Mouse (Mus musculus) natural killer cell, adult 2 months (primary cell): ENCODE results near the gene Prm2.

Source experiments
- DNase-seq, 2 experiments: peaks; one replicate each; pipeline ENCODE4 v3.0.0; 2022; ENCODE audit warnings: low spot score in 2 of 2

The Prm2 gene

DNA sequence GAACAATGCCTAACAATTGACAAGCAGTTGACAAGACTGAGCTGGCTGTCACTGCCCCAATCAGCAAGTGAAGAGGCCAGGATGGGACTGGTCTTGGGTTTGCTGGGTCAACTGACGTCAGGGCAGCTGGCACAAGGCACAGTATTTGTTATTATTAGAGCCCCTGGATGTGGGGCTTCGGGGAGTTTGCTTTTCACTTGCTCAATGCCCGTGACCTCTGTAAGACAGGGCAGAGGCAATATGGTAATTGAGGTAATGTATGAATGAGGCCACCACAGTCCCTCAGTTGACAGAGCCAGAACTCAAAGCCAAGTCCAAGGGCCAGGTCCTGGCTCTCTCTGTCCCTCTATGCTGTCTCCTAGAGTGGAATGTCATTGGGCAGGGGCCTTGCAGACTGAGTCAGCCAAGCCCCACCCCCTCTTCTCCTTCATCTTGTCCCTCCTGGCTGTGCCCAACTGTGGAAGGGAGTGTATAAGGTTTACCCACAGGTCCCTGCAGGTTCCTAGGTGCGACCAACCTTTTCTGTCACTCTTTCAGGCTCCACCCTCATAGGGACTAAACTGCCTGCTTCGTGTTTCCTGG lies 18.3 kb downstream of the Prm2 start:
- DNase-seq = no peak

DNA sequence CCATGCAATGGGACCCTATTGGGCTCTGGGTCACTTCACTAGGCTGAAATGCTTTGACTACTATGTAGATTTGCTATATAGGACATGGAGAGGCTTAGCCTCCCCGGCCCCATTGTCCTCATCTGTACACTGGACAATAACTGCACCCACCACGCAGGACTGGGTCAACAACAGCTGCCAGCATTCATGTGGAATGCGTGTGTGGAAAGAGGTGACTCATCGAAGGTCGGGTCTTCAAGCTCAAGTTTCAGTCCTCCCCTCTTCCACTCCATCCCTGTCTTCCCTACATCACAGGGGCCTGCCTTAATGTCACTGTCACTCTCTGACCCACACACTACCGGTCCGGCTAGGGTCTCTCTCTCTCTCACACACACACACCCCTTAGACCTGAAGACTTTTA lies 19.6 kb downstream of the Prm2 start:
- no peak for DNase-seq

DNA sequence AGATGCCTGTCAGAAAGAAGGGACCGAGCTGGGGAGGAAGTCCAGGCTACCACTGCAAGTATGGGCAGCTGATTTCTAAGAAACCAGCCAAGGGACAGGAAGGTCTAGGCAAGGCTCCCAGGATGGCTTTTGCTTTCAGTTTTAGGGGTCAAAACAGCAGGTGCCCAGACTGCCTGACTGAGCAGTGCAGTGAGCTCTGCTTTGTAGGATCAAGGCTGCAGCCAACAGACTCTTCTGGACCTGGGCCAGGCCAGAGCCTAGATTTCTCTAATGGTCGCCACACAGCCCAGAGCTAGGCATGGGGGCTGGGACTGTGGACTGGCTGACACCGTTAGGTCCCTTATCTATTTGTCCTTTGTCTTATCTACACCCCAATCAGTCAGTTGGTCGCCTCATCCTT lies 21.2 kb downstream of the Prm2 start:
- peak; percentile 28 to 50 for DNase-seq

DNA sequence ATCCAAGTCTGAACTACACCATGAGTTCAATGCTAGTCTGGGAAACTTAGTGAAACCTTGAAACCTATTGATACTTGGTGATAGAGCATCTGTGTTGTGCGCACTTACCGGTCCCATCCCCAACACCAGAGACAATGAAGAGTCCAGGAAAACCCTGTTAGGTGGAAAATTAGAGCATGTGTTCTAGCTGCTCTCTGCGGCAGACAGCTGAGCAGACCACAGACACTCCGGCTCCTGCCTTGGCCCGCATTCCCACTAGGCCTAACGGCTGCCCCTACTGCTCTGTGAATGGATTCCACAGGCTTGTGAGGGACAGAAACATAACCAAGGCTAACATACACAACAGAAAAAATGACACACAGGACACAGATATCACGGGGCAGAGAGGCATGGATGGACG lies 22.4 kb downstream of the Prm2 start:
- DNase-seq = no peak

DNA sequence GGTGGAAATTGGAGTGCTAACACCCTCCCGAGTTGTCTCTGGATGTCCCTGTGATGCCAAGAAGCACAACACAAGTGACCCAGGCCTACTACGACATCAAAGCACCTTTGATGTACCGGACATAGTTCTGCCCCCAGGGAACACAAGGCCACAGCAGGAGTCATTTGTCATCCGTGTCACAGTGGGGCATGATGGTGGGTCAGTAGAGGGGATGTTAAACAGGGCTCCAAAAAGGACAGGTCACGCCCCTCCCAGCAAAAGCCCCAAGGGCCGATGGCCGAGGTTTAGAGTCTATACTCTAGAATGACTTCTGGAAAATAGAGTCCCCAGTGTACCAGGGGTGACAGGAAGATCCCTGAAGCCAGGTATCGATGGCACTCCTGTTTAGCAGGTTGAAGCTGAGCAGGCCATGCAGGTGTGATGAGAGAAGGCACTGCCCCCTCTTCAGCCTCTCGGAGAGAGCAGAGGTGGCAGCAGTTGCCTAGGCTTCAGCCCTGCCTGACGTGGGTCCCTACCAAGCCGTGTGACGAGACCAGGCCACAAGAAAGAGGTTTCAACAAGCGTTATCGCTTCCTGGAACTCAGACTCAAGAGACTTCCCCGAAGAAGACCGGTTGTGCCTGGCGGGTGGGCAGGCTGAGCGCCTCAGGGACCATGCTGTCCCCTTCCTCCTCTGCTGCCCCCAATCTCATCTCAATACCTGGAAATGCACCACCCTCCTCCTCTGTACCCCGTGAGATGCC lies 24.0 kb downstream of the Prm2 start:
- DNase-seq = peak; percentile 78 to 84

DNA sequence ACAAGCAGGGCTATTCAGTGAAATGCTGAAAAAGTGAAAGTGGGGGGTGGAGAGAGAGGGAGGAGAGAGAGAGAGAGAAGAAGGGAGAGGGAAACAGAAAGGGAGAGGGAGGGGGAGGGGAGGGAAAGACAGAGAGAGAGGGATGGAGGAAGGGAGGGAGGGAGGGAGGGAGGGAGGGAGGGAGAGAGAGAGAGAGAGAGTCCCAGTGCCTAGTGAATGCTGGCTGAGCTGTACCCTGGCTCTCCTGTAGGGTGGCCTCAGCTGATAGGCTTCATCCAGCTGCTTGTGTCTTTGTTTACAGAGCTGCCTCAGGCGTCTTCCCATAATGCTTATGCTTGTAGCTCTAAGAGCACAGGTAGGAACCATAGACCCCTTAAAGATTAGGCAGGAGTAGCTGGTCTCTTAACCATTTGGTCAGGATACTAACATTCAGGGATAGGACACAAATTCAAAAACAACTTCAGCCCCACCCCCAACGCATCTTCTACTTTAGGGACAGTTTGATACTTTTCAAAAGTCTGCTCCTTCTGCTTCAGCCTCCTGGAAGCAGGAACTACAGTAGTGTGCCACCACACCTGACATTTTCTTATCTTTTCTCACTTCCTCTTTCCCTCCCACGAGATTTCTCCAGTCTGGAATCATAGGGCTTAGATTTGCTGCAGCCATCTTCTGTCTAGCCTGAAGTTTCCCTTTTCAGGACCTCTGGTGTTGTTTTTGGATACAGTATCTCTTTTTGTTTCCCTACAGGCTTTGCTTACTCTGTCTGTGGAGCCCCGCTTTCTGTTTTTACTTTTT lies 25.2 kb downstream of the Prm2 start:
- no peak for DNase-seq

DNA sequence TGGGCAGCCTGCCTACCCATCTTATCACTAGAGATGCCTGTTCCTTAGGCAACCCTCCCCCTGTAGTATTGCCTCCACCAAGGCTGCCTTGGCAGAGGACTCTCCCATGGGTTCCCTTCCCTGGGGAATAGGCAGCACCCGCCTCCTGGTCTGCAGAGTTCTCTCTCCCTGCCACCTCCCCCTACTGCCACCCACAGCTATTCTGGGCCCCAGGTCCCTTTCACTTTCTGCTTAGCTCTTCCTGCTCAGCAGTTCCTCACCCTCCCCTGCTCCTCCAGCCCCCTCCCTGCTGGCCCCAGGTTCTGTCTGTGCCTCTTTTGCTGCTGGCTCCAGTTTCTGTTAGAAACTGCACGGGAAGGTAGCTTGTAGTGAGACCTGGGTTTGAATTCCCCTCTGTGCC lies 26.3 kb downstream of the Prm2 start:
- DNase-seq = peak; percentile 35 to 37

DNA sequence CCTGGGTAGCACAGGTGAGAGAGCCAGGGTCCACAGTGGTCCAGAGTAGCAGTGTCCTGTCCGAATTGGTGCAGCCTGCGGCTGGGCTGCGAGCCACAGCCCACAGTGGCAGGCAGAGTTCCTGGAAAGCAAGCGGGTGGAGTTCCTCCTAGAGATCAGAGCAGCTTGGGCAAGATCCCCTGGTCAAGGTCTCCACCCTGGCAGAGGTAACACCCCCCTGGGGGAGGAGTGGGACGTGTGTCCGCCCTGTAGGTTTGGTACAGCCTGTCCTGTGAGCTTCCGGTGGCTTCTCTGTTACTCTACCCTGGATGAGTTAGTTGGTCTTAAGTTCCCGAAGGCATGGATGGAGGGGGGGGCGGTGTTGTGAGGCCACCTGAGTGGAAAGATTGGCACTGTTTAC lies 27.1 kb downstream of the Prm2 start:
- peak; percentile 47 to 58 for DNase-seq

DNA sequence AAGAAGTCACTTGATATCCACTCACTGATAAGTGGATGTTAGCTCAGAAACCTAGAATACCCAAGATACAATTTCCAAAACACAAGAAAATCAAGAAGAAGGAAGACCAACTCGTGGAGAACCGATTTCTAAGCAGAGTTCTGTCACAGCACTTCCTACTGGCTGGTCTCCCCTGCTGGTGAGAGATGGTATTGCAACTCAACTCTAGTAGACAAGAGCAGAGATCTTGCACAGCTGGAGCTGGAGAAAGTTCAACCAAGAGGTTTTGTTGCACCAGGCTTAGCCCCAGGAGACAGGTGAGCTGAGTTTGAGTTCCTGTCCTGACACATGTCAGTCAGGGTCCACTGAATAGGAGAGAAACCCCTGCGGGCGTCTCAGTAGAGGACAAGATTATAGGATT lies 28.8 kb downstream of the Prm2 start:
- peak; percentile 69 to 79 for DNase-seq

DNA sequence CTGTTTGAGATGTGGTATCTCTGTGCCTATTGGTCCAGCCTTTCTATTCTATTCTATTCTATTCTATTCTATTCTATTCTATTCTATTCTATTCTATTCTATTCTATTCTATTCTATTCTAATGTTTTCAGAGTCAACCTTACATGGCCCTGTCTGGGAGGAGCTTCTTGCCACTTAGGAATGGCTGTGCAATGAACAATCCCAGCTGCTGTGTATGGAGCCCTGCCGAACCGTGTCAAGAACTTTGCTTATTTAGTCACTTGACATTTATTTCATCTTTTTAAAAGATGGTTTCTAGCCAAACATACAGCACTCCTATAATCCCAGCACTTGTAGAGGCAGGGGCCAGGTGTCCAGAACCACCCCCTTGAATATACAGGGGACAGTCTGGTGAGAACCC lies 31.6 kb downstream of the Prm2 start:
- no peak for DNase-seq

DNA sequence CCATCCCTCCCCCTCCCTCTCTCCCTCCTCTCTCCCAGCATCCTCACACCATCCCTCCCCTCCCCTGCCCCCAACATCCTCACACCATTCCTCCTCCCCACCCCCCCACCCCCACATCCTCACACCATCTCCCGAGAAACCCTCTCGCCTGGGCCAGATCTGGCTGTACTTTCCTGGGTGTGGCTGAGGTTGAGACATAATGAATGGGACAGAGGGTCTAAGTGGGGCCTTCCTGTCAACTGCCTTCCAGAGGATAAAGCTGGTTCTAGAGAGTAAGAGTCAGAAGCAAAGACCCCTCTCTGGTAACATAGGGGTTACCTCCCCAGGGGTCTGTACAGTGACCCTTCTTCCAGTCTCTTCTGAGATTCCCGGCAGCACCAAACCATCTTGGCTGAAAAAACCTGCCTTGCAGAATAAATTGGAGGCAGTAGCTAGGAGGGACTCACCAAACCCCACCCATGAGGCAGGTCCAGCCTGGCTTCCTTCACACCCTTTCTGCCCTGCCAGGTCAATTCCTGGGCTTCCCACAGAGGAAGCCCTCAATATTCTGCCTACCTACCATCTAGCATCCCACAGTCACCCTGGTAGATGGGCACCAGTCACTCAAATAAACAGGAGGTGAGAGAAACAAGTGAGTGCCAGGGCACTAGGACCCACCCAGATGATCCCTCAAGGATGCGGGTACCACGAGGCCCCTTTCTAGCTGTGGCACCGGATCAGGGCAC lies 32.2 kb downstream of the Prm2 start:
- no peak for DNase-seq

DNA sequence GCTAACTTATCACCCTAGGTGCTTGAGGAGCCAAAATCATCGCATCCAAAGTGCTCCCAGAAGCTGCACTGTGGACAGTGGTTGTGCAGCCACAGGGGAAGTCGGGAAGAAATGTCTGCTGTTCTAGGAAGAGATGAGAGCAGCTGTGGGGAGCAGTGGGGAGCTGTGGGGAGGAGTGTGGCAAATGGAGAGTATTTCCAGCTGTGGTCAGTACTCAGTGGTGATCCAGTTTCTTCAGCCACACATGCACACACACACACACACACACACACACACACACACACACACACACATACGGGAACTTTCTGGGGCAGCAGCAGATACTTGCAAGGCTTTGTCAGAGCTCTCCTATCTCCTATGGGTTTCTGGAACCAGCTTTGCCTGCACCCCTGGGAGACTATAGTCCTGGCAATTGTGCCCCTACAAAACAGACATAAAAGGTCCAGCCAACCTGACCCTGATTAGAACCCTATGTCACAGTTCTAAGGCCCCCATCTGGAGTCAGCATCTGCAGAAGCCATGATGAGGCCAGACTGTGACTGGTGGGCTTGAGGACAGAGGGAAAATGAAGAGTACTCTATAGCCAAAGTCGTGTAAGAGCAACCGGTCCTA lies 33.3 kb downstream of the Prm2 start:
- no peak for DNase-seq

DNA sequence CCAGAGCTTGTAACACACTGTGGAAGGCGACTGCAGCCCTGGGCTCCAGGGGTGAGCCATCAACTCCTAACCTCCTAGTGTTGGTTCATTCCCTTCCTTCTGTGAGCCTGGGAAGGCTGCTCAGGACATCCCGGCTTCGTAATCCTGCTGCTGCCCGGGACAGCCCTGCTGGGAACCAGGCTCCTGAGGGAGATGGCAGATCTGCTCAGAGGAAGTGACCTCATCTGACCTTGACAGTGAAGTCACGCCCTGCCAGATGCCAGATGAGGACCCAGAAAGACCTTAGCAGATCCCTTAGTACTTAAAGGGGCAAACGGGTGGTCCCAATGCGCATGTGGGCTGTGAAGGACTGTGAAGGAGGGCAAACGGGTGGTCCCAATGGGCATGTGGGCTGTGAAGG lies 34.8 kb downstream of the Prm2 start:
- no peak for DNase-seq

DNA sequence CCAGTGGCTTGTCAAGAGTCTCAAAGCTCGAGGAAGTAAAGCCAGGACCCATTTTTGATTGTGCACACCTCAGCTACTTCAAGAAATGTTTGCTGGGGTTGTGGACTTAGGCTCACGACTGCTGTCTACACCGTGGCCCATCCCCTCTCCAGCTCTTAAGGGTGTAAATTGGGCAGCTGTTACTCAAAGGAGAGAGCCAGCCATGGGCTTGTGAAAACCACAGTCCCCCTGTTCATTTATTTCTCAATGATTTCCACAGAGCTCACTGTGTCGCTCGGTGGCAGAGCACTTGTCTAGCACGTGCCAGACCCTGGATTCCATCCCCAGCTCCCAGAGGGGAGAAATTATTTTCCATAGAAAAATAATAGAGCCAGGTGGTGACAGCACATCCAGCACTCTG lies 39.8 kb downstream of the Prm2 start:
- no peak for DNase-seq

DNA sequence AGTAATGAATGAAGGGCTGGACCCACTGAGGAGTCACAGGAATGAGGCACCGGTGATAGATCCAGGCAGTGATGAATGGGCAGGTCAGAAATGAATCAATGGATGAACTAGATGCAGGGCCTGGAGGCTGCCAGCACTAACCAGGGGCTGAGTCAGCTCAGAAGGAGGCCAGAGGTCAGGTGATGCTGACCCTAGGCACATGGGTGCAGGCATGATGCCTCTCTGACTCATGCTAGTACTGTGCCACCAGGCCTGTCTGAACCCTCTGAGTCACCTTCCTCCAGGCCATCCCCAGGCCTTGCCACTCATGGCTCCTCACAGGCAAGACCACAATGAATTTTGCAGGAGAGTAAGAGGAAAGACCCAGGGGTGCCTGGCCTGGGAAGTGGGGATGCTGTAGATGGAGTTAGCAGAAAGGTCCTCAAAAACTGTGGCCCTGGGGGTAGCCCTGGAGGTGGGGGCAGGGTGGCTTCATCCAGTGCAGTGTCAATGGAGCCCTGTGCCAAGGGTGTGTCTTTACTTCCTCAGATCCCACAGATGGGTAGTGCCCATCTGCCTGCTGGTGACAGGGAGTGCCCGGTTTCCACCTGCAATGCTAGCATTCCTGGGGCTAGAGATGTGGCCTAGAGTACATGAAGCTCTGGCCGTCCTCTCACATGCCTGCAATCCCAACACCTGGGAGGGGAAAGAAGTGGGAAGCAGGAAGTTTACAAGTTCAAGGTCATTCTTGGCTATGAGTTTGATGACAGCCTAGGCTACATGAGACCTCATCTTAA lies 41.2 kb downstream of the Prm2 start:
- DNase-seq = peak in 1 of 2 experiments; percentile 12

DNA sequence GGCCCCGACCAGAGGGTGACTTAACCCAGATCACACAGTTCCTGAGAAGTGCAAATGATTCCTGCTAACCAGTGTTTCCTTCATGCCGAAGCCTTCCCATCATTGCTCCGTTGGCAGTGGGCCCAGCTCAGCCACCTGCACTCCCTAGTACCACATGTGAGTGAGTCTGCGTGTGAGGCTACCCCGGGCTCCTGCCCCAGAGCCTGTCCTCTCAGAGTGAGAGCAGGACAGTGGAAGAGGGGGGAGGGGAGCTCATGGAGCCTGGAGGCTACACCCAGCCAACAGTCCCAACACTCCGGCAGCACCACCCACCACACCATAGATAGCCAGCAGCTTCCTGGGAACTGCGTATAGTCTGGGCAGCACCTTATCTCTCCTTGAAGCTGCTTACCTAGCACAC lies 46.1 kb downstream of the Prm2 start:
- DNase-seq = no peak

DNA sequence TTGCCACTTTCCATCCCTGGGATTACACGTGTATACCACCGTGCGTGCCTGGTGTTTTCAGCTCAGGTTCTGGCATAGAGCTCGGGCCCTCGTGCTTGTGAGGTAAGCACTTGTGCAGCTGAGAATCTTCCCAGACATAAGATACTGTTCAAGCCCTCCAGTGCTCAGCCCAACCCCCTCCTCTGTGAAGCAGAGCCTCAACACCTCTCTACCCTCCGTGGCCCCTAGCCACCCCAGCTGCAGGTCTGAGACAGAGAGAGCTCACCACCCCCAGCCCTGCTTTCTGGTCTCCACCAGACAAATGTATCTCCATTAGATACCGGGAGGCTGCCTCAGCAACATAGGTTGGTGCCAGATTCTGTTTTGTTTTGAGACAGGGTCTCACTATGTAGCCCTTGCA lies 46.7 kb downstream of the Prm2 start:
- DNase-seq = no peak
